8 mouse cellular contexts compared by ENCODE assay signal in the genomic region with DNA sequence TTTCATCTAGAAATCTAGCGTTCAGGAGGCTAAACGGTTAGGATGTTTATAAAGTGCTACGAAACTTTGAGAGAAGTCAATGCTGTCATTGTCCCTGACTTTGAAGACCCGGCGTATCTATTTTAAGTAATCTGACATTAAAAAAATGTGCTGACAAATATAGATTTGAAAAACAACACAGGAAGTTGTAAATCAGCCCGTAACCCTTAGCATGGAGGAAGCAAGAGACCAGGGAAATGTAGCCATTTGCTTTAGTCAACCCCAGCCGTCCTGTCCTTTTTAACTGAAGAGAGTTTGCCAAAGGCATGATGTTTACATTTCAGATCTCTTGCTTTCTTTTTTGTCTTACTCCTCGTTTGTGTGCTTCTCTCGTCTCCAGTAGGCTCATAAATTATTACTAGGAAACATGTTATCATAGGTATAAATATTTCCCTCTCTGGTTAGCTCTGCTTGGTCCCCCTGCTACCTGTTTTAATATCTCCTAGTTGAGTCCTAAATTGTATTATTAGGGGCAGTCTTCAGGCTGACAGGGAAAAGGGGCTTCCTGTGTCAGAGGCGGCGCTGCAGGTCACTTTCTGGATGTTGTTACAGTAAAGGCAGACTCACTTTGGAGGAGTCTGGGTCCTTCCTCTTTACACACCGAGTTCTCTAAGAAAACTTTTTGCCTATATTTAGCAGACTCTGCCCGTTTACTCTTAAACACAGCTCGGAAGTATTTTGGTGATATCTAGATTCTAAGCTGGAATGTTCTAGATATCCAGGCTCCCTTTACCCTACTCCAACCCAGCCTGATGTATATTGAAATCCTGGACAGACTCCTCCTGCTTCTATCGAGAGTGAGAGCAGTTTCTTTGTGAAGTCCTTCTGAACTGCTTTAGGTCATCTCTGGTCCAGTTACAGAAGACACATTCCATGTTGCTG.
DNase-seq lines count a peak whose midpoint lies in the region; ATAC-seq and TF ChIP-seq lines count a peak whose summit lies in the region.

No protein-coding gene starts in this region.

- TF ChIP-seq EP300 in liver, postnatal 0 days (IDR thresholded peaks at IDR 0.05; ENCODE audit: low read depth) = peak; percentile 36; the same call in 1 of the 2 replicates

- no peaks in the 10 kb centered on the region for H3K27me3 ChIP-seq in intestine, embryonic 15.5 days (replicated peaks)
- H3K27me3 ChIP-seq in liver, postnatal 0 days (ENCODE audit: insufficient read depth, low read length) = no peaks in the 10 kb centered on the region

- WGBS in intestine, embryonic 15.5 days = 18% methylated on average over 15 of the region's 15 CpGs
- 11% methylated on average over 15 of the region's 15 CpGs for WGBS in liver, postnatal 0 days (ENCODE audit: insufficient replicate concordance)

- peaks cover 4% of the 10 kb centered on the region; the same call in 1 of the 2 replicates for H3K4me1 ChIP-seq in brown adipose tissue, adult 24 weeks (ENCODE audit: control insufficient read depth, insufficient read depth, insufficient read length, low read length)
- peaks cover 16% of the 10 kb centered on the region for H3K4me1 ChIP-seq in intestine, embryonic 15.5 days (replicated peaks)
- H3K4me1 ChIP-seq in liver, postnatal 0 days (ENCODE audit: insufficient read depth) = peaks cover 22% of the 10 kb centered on the region

- no peak overlapping the region for H3K9ac ChIP-seq in intestine, embryonic 15.5 days
- peak overlapping the region; percentile 23 for H3K9ac ChIP-seq in liver, postnatal 0 days (replicated peaks)

- peak overlapping the region; percentile 14 for H3K27ac ChIP-seq in brown adipose tissue, adult 24 weeks (replicated peaks; ENCODE audit: low read depth, low read length)
- peak overlapping the region; percentile 81 for H3K27ac ChIP-seq in intestine, embryonic 15.5 days
- H3K27ac ChIP-seq in liver, postnatal 0 days (ENCODE audit: low read depth) = peak overlapping the region; percentile 89

- peak; percentile 51 to 59 for DNase-seq in B cell, adult 2 months
- DNase-seq in liver, postnatal 0 days = peak; percentile 27
- peak; percentile 30 for DNase-seq in thymus, postnatal 25 days
- DNase-seq in embryo, embryonic 10 days (ENCODE audit: low spot score) = no peak
- DNase-seq in testis, postnatal 10 days (ENCODE audit: low spot score) = no peak
- DNase-seq in left cerebral cortex, adult 8-10 months (ENCODE audit: low spot score in 2 of 2) = no peak

- H3K4me2 ChIP-seq in intestine, embryonic 15.5 days (replicated peaks) = peak overlapping the region; percentile 15
- peak overlapping the region; percentile 62 for H3K4me2 ChIP-seq in liver, postnatal 0 days (ENCODE audit: low read depth, low read length)

- TF ChIP-seq CTCF in liver, postnatal 0 days (IDR thresholded peaks at IDR 0.05; ENCODE audit: low read depth) = peak; percentile 39

- ATAC-seq in intestine, embryonic 15.5 days = peak; percentile 51; the same call in 1 of the 2 replicates
- peak; percentile 38 for ATAC-seq in liver, postnatal 0 days

- peak overlapping the region; percentile 27; the same call in 1 of the 2 replicates for H3K4me3 ChIP-seq in brown adipose tissue, adult 24 weeks (ENCODE audit: insufficient read depth, low read depth, low read length)
- H3K4me3 ChIP-seq in intestine, embryonic 15.5 days (replicated peaks) = no peak overlapping the region
- 0 out of 2 replicates have a peak overlapping the region, but pooled peaks have one; percentile 14 for H3K4me3 ChIP-seq in liver, postnatal 0 days (ENCODE audit: low read depth, low read length)

- H3K9me3 ChIP-seq in intestine, embryonic 15.5 days = no peaks in the 10 kb centered on the region
- H3K9me3 ChIP-seq in liver, postnatal 0 days (ENCODE audit: low read length) = no peaks in the 10 kb centered on the region

- H3K36me3 ChIP-seq in intestine, embryonic 15.5 days = no peaks in the 10 kb centered on the region; the same call in 1 of the 2 replicates
- H3K36me3 ChIP-seq in liver, postnatal 0 days (replicated peaks; ENCODE audit: insufficient read depth, low read length) = no peaks in the 10 kb centered on the region

Comparison
In these comparisons a context has a peak if more than half of its experiments do, and no peak if none do; other contexts are left out.
1. DNase-seq: peak in B cell, adult 2 months (2 of 2), liver, postnatal 0 days (single experiment) and thymus, postnatal 25 days (single experiment); none in embryo, embryonic 10 days (single experiment), testis, postnatal 10 days (single experiment) and left cerebral cortex, adult 8-10 months (0 of 2).
2. H3K27ac ChIP-seq: peak in every context shown above with its lines; median percentile 89 in liver, postnatal 0 days; 81 in intestine, embryonic 15.5 days; 14 in brown adipose tissue, adult 24 weeks.